Mouse (Mus musculus) CH12.LX (cell line): Measurements from ENCODE around the gene Cltc.

ENCODE experiments used
- CHD2 ChIP-seq: IDR thresholded peaks from 2 replicates; pipeline ENCODE4 v1.6.1; 2011; ENCODE audit warnings: low read length, improper control_type of control experiment
- CTCF ChIP-seq, 2 experiments: IDR thresholded peaks in 1 of 2; conservative IDR thresholded peaks in 1 of 2; 2 replicates each; pipeline ENCODE4 v1.5.1; 2011 to 2012; ENCODE audit warnings: low read depth in 2 of 2, low read length in 2 of 2, improper control_type of control experiment in 1 of 2, inconsistent platforms in 1 of 2, mild to moderate bottlenecking in 1 of 2, moderate library complexity in 1 of 2
- ELF1 ChIP-seq: IDR thresholded peaks from 2 replicates; pipeline ENCODE4 v1.6.1; 2014; ENCODE audit warnings: low read depth, mild to moderate bottlenecking, inconsistent platforms, low read length, improper control_type of control experiment
- KAT2A ChIP-seq: IDR thresholded peaks from 2 replicates; pipeline ENCODE4 v1.6.1; 2012; ENCODE audit warnings: low read length, improper control_type of control experiment, inconsistent platforms; ENCODE audit not compliant: insufficient replicate concordance
- MEF2A ChIP-seq: IDR thresholded peaks from 2 replicates; pipeline ENCODE4 v1.6.1; 2014; ENCODE audit warnings: low read depth, mild to moderate bottlenecking, inconsistent platforms, low read length, improper control_type of control experiment, borderline replicate concordance
- POLR2A ChIP-seq: IDR thresholded peaks from 2 replicates; pipeline ENCODE4 v1.6.1; 2011; ENCODE audit warnings: low read depth, mild to moderate bottlenecking, improper control_type of control experiment, low read length
- RCOR1 ChIP-seq: conservative IDR thresholded peaks from 2 replicates; pipeline ENCODE4 v1.6.1; 2012; ENCODE audit warnings: low read depth, mild to moderate bottlenecking, inconsistent platforms, low read length, improper control_type of control experiment
- TBP ChIP-seq: conservative IDR thresholded peaks from 2 replicates; pipeline ENCODE4 v1.6.1; 2011; ENCODE audit warnings: low read depth, low read length, improper control_type of control experiment
- TCF12 ChIP-seq: IDR thresholded peaks from 2 replicates; pipeline ENCODE4 v1.6.1; 2014; ENCODE audit warnings: low read depth, mild to moderate bottlenecking, inconsistent platforms, low read length, improper control_type of control experiment
- UBTF ChIP-seq: IDR thresholded peaks from 2 replicates; pipeline ENCODE4 v1.6.1; 2012; ENCODE audit warnings: low read depth, mild to moderate bottlenecking, inconsistent platforms, low read length, improper control_type of control experiment, moderate library complexity
- USF1 ChIP-seq: IDR thresholded peaks from 2 replicates; pipeline ENCODE4 v1.6.1; 2014; ENCODE audit warnings: low read depth, mild to moderate bottlenecking, inconsistent platforms, low read length, improper control_type of control experiment
- ZC3H11A ChIP-seq: IDR thresholded peaks from 2 replicates; pipeline ENCODE4 v1.6.1; 2012; ENCODE audit warnings: low read depth, mild to moderate bottlenecking, inconsistent platforms, low read length, improper control_type of control experiment

DNA sequence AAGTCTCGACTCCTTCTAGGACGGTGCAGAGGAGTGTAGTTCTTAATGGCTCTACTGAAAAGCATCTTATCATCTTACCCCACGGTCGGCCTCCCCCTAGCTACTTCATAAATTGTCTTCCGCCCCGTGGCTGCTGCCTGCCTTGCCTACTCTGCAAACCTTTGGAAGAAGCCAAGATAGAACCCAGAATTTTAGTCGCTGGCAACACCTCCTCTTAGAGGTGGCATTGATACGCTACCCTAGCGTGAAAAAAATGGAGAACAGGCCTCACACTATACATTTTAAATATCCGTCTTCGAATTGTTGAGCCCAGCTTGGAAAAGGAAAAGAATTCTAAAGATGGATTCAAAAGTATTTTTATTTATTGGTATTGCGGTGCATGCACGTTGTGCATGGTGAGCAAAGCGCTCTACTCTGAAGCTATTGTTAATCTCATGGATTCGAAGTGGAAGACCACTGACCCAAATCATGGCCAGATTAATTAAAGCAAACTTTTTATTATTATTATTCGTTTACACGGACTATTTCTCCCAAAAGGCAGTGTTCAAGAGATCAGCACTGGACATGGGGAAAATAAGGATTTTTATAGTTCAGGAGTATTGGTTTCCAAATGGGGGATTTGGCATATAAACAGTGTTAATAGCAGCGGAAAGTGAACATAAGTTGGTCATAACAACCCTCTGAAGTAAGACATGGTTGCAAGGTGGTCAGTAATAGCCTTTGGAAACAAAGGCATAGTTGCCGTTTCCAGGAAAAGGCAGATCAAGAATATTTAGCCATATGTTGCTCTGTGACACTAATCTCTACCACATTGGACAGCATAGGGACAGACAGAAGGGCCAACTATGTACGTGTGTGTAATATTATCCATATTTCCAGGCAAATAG, 73.0 kb downstream of the Cltc start:
- TF ChIP-seq KAT2A, result no peak
- TF ChIP-seq ELF1, result no peak
- no peak for TF ChIP-seq CTCF (conservative IDR thresholded peaks at IDR 0.05 in 1 of 2, IDR thresholded peaks at IDR 0.05 in 1 of 2; ENCODE audit: low read depth in 2 of 2, low read length in 2 of 2)
- no peak for TF ChIP-seq ZC3H11A
- no peak for TF ChIP-seq POLR2A
- TF ChIP-seq TBP, result no peak
- no peak for TF ChIP-seq UBTF
- no peak for TF ChIP-seq CHD2
- TF ChIP-seq MEF2A, result no peak
- TF ChIP-seq USF1, result no peak
- TF ChIP-seq RCOR1, result no peak
- no peak for TF ChIP-seq TCF12
